Mouse (Mus musculus): ENCODE measurements around the gene Nr2c1. TPM values are rescaled to one million over a fixed set of nuclear protein-coding genes. Genes with fewer than 3 reads are reported as not detected.

Gene Nr2c1
- polyA plus RNA-seq, 1 experiment, result 11.3 TPM

DNA sequence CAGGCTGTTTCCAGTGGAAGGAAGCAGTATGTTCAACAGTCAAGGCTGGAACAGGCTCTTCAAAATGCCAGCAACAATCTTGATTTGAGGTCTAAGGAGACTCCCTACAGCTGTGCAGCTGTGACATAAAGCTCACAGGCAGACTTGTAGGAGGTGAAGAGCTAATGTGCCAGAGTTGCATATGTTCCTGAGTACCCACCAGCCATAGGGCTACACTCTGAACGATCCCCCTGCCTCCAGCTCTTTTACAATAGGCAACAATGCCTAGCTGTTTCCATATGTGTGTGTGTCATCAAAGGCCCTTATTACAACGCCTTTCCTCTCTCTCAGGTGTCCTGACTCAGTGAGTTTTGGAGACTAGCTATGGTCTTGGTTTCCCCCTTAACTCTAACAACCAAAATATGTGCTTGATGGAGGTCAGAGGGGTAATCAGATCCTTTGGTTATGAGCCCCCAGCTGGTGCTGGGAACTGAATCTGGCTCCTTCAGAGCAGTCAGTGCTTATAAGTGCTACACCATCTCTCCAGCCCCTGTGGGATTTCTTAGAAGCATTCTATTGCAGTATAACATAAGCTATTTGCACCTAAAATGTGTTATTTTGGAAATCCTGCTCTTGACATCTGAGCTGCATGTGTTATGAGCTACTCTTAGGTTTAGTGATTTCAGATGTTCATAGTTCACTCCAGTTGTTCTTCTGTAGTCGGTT, 7.4 kb upstream of the Nr2c1 start:
- no peak for DNase-seq (ENCODE audit: low read depth)
- TF ChIP-seq CTCF (IDR thresholded peaks at IDR 0.05; ENCODE audit: borderline replicate concordance, extremely low read depth, insufficient read depth, insufficient read length) (no peak), POLR2A (IDR thresholded peaks at IDR 0.05; ENCODE audit: borderline replicate concordance, extremely low read depth, insufficient read depth, insufficient read length, poor library complexity, severe bottlenecking) (no peak)

DNA sequence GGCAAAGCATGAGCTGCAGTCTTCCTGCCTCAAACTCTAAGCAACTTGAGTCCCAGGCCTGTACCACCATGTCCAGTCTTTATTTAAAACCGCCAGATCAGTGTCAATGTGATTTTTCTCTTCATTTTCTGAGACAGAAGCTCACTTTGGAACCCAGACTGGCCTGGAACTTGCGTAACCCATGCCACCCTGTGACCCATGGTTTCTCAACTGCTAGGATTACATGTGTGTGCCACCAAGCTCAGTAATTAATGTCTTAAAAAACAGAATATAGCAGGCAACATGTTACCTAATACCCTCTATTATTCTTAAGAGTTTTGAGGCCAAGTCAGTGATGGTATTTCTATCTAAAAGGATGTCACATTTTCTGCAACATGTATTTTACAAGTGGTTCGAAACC, 5.4 kb upstream of the Nr2c1 start:
- DNase-seq (ENCODE audit: low read depth), result no peak
- TF ChIP-seq POLR2A (IDR thresholded peaks at IDR 0.05; ENCODE audit: borderline replicate concordance, extremely low read depth, insufficient read depth, insufficient read length, poor library complexity, severe bottlenecking), result no peak
- TF ChIP-seq CTCF (IDR thresholded peaks at IDR 0.05; ENCODE audit: borderline replicate concordance, extremely low read depth, insufficient read depth, insufficient read length), result no peak

DNA sequence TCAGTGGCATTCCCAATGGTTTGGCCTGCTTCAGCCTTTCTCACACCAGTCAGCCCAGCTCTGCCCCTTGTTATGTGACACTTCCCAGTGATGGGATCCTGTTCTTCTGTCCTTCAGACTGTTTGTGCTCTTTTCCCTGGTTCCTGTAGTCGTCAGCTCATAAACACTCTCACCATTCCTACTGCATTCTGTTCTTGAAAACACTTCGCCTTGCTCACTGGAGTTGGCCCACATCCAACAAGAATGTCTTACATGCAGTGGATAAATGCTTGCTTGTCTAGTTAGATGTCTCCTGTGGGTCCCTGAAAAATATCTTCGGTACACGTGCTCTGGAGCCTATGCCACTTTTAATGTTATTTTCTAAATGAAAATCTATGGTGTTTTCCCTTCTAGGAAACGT, 3.2 kb upstream of the Nr2c1 start:
- DNase-seq (ENCODE audit: low read depth), result peak; percentile 65
- no peak for TF ChIP-seq POLR2A (IDR thresholded peaks at IDR 0.05; ENCODE audit: borderline replicate concordance, extremely low read depth, insufficient read depth, insufficient read length, poor library complexity, severe bottlenecking)
- TF ChIP-seq CTCF (IDR thresholded peaks at IDR 0.05; ENCODE audit: borderline replicate concordance, extremely low read depth, insufficient read depth, insufficient read length), result no peak

DNA sequence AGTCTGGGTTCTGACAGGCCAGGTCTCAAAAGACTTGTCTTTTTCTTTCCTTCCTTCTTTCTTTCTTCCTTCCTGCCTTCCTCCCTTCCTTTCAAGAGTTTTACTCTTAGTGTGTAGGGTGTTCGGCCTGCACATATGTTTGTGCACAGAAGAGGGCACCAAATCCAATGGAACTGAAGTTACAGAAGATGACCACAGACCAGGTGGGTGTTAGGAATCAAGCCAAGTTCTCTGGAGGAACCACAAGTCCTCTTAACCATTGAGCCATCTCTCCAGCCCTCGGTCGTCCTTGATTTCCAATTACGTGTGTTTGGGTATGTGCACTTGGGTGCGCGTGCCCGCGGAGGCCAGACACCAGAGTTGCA, 450 bp upstream of the Nr2c1 start:
- DNase-seq (ENCODE audit: low read depth), result no peak
- TF ChIP-seq POLR2A (IDR thresholded peaks at IDR 0.05; ENCODE audit: borderline replicate concordance, extremely low read depth, insufficient read depth, insufficient read length, poor library complexity, severe bottlenecking) (no peak), CTCF (IDR thresholded peaks at IDR 0.05; ENCODE audit: borderline replicate concordance, extremely low read depth, insufficient read depth, insufficient read length) (peak; percentile 6; the same call in 1 of the 2 replicates)

DNA sequence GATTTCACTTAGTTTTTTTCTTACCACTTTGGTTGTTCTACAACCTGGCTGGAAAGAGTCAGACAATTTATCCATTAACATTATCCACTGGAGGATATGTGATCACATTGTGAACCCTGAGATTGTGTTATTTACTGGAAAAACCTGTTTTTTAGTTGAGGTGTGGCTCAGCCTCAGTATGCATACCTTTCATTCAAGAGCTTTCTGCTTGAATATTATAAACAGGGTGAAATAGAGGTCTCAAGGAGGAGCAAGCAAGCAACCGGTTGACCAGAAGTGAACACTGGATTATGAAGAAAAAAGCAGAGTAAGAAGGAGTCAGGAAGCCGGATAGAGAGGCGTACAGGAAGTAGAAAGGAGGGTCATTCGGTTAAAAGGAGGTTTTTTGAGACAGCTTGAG, 3.7 kb downstream of the Nr2c1 start:
- DNase-seq (ENCODE audit: low read depth), result no peak
- TF ChIP-seq POLR2A (IDR thresholded peaks at IDR 0.05; ENCODE audit: borderline replicate concordance, extremely low read depth, insufficient read depth, insufficient read length, poor library complexity, severe bottlenecking) (no peak), CTCF (IDR thresholded peaks at IDR 0.05; ENCODE audit: borderline replicate concordance, extremely low read depth, insufficient read depth, insufficient read length) (no peak)

DNA sequence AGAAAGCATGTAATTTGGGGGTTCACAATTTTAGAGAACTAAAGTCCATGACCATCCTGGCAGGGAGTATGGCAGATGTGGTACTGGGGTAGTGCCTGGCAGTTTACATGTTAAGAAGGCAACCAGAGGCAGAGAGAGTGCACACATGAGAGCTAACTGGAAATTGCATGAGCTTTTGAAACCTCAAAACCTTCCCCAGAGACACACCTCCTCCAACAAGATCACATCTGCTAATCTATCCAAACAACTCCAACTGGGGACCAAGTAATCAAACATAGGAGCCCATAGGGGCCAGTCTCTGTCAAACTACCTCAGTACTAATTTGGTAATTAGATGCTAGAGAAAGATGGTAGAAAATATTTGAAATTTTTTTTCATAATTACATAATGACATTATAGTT, 6.0 kb downstream of the Nr2c1 start:
- no peak for DNase-seq (ENCODE audit: low read depth)
- no peak for TF ChIP-seq CTCF (IDR thresholded peaks at IDR 0.05; ENCODE audit: borderline replicate concordance, extremely low read depth, insufficient read depth, insufficient read length)
- TF ChIP-seq POLR2A (IDR thresholded peaks at IDR 0.05; ENCODE audit: borderline replicate concordance, extremely low read depth, insufficient read depth, insufficient read length, poor library complexity, severe bottlenecking), result no peak

DNA sequence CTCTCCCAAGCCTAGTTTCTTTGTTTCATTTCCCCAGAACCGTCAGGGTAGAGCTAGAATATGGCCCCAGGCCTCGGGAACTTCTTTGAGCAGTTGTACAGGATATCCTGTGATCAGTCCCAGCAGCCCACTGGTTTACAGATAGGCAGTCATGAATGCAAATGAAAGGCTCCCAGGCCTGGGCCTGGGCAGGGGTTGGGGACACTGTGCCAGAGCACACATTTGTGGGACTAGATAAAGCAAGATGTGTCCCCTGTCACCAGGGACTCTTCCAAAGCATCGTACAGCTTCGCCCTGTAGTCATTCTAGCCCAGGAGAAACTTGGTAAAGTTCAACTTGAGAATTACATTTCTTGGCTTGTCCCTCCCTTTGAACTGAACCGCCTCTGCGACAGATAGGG, 11.1 kb downstream of the Nr2c1 start:
- TF ChIP-seq CTCF (IDR thresholded peaks at IDR 0.05; ENCODE audit: borderline replicate concordance, extremely low read depth, insufficient read depth, insufficient read length) (no peak), POLR2A (IDR thresholded peaks at IDR 0.05; ENCODE audit: borderline replicate concordance, extremely low read depth, insufficient read depth, insufficient read length, poor library complexity, severe bottlenecking) (no peak)
- DNase-seq (ENCODE audit: low read depth), result no peak

DNA sequence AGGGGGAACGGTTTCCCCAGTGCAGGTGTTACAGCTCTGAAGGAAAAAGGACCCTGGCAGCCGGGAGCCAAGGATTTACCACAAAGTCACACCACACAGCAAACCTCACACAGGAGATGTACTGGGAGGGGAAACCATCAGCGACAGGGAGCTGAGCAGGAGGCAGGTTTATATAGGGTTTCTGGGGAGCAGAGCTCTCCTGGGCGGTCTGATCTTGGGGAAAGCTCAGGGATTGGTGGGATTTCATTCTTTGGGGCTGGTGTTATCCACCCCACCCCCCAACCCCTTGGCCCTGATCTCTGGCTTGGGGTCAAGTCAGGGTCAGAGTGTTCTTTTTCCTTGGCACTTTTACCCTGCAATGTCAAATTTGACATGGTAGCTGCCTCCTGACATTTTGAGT, 11.6 kb downstream of the Nr2c1 start:
- no peak for DNase-seq (ENCODE audit: low read depth)
- no peak for TF ChIP-seq POLR2A (IDR thresholded peaks at IDR 0.05; ENCODE audit: borderline replicate concordance, extremely low read depth, insufficient read depth, insufficient read length, poor library complexity, severe bottlenecking)
- no peak for TF ChIP-seq CTCF (IDR thresholded peaks at IDR 0.05; ENCODE audit: borderline replicate concordance, extremely low read depth, insufficient read depth, insufficient read length)

DNA sequence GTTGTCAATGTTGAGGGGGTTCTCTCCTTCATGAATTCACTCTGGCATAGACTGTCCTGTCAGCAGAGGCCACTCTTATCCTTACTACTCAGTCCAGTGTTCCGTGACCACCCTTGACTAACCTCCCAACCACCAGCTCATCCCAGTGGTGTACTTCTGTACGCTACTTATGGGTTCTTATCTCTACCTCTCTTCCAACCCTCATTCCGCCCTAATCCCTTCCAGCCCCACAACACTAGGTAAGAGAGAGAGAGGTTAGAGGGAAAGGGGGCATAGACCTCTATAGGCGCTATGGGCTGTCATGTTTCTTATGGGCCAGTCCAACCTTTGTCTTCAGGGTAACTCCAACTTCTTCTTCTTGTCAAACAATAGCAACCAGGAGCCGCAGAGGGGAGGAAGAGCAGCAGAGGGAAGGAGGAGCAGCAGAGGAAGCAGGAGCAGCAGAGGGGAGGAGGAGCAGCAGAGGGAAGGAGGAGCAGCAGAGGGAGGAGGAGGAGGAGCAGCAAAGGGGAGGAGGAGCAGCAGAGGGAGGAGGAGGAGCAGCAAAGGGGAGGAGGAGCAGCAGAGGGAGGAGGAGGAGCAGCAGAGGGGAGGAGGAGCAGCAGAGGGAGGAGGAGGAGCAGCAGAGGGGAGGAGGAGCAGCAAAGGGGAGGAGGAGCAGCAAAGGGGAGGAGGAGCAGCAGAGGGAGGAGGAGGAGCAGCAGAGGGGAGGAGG, 13.4 kb downstream of the Nr2c1 start:
- no peak for TF ChIP-seq POLR2A (IDR thresholded peaks at IDR 0.05; ENCODE audit: borderline replicate concordance, extremely low read depth, insufficient read depth, insufficient read length, poor library complexity, severe bottlenecking)
- TF ChIP-seq CTCF (IDR thresholded peaks at IDR 0.05; ENCODE audit: borderline replicate concordance, extremely low read depth, insufficient read depth, insufficient read length), result no peak
- DNase-seq (ENCODE audit: low read depth), result no peak

DNA sequence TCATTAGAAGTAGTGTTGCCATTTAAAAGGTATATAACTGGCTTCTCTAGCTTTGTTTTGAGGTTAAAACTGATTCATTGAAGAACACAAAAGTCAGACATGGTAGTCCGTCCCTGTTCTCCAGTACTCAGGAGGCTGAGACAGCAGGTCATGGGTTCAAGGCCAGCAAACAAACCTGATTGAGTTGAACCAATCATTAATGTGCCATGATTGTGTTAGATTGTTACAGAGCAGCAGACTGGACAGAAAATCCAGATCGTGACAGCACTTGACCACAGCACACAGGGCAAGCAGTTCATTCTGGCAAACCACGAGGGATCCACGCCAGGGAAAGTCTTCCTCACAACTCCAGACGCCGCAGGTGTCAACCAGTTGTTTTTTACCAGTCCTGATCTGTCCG, 14.2 kb downstream of the Nr2c1 start:
- no peak for TF ChIP-seq POLR2A (IDR thresholded peaks at IDR 0.05; ENCODE audit: borderline replicate concordance, extremely low read depth, insufficient read depth, insufficient read length, poor library complexity, severe bottlenecking)
- no peak for TF ChIP-seq CTCF (IDR thresholded peaks at IDR 0.05; ENCODE audit: borderline replicate concordance, extremely low read depth, insufficient read depth, insufficient read length)
- DNase-seq (ENCODE audit: low read depth), result no peak

DNA sequence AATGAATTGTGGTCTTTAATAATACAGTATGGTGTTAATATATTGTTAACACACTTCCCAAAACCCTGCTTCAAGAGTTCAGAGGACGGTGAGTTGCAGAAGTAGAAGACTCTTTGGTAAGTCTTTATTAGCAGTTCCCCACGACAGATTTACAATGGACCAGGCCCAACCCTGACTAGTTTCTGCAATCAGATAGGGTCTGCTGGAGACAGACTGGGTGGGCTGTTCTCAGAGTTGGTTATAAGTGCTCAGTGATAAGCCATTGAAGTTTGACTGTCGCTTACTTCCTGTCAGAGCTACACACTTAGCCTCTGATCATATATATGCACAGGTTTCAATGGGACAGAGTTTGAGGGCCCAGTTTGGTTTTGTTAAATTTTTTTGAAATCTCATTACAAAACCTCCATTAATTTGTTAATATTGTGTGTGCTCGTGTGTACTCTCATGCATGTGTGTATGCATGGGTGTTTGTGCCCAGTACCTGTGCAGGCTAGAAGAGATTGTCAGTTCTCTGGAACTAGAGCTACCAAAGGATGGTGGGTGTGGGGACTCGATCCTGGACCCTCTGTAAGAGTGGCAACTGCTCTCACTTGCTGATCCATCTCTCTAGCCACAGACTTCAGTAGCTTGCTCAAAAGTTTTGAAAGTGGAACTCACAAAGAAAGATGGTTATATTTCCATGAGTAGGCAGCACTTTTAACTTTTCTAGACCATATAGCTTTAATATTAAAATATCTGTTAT, 16.5 kb downstream of the Nr2c1 start:
- TF ChIP-seq POLR2A (IDR thresholded peaks at IDR 0.05; ENCODE audit: borderline replicate concordance, extremely low read depth, insufficient read depth, insufficient read length, poor library complexity, severe bottlenecking) (no peak), CTCF (IDR thresholded peaks at IDR 0.05; ENCODE audit: borderline replicate concordance, extremely low read depth, insufficient read depth, insufficient read length) (no peak)
- DNase-seq (ENCODE audit: low read depth), result no peak
